Mouse (Mus musculus): ENCODE results near the gene Vps13c. TPM values are rescaled to one million over a fixed set of nuclear protein-coding genes. Genes with fewer than 3 reads are reported as not detected.

Vps13c gene
- total RNA-seq, 2 experiments from 2014 or later: 64.9 to 71.7 TPM

DNA sequence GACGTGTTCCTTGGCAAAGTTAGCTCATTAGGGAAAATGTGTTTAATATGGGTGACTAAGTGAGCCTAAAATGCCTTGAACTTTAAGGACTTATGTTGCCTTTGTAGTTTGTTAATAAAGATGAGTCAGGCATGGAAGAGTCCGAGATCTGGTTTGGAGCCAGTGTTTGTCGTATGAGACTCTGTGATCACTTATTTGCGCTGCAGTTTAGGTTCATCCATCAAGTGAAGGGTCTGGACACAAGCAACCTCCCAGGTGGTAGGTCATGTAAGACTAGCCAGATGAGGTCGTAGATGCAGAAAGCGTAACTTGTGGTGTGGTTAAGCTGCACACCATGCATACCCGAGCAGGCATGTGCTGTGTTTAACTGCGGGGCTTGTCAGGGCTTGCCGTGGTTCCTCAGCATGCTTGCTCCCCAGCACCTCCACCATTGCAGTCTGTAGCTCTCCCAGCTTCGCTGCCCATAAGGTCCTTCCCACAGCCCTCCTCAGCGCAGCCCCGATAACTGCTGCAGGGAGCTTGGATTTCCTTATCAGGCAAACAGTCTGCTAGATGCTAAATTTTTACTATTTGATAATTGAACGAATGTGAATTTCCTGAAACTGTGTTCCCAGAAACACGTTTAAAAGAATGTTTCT, 37.0 kb downstream of the Vps13c start:
- DNase-seq (ENCODE audit: low spot score in 2 of 2): no peak

DNA sequence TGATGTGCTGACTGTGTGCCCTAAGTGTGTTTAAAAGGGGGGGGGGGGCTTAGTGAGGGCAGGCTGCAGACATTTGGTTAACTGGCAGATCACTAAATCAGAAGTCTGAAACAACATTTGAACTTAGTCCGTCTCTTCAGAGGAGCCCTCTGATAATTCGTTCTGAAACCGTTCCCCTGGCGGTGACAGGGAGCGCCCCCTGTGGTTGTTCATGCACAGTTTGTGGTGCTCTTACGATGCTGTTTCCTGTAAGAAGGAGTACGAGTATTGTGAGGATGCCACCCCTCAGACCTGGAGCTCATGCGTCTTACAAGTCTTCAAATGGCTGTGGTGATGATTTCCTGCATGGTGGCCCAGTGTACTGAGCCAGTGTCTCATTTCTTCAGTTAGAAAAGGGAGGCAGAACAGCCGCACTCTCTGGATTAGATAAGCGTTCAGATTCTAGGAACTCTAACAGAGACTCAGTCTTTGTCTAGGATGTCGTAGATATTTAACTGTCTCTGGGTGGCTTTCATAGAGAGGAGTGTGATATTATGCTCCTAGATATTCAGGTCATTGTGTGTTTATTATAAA, 38.1 kb downstream of the Vps13c start:
- DNase-seq (ENCODE audit: low spot score in 2 of 2): no peak

DNA sequence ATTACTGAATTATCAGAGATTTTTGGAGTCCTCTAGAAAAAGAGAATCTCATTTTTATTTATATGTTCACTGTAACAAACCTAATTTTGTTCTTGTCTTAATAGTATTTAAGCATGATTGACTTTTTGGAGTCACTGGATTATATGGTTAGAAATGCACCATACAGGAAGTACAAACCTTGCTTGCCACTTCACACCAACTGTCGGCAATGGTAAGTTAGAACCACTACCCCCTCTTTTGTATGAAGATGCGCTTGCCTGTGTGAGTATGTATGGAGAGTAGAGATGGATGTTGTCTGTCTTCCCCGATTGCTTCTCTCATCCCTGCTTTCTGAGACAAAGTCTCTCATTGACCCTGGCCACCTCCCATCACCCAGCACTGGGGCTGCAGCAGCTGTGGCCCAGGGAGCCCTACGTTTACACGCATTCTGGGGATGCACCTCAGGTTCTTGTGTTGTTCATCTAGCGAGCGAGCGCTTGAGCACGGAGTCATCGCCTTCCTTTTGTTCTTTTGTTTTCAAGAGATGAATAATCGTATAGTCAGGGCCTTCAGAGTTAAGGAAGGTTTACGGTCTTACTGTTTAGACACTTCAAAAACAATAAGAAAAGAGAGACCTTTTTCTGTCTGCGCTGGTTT, 43.3 kb downstream of the Vps13c start:
- no peak for DNase-seq (ENCODE audit: low spot score in 2 of 2)

DNA sequence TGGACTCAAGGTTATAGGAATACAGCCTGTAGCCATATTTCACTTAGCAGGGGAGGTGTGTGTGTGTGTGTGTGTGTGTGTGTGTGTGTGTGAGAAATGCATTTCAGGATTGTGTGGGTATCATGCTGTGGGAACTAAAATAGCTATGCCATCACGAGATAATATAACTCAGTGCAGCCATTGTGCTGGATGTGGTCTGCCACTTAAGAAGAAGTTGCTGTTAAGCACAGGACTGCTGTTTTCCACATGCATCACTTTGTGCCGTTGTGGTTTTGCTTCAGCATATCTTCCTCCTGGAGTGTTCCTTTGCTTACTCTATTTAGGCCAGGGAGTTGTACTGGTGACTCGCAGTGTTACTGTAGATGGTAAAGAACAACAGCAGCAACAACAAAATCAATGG, 43.9 kb downstream of the Vps13c start:
- no peak for DNase-seq (ENCODE audit: low spot score in 2 of 2)

DNA sequence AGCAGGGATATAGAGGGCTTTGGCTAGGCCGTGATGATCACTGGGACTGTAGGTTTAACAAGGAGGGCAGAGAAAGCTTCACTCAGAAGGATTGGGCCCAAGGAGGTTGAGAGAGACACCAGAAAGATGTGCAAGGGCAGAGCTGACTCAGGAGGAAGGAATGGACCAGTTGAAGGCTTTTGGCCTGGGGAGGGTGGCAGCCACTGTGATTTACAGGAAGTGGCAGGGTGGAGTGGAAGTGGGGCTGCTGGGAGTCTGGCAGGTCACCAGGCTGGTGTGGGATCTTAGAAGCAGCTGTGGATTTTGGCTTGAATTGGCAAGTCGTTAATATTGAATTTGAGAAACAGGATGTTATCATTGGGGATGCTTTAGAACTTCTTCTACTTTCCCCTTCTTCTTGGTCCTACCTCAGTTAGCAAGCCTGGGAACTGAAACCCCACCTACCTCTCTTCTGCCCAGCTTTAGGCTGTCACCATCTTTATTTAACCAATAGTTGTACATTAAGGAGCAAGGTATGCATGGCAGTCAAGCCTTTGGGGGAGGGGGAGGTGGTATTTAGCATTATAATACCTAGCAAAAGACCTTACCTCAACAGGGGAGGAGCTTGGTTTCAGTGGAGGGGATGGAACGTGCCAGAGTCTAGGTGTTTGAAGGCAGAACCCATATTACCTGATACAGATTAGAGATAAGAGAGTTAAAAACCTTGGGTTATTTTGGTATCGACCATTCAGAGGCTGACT, 47.0 kb downstream of the Vps13c start:
- DNase-seq (ENCODE audit: low spot score in 2 of 2): no peak

DNA sequence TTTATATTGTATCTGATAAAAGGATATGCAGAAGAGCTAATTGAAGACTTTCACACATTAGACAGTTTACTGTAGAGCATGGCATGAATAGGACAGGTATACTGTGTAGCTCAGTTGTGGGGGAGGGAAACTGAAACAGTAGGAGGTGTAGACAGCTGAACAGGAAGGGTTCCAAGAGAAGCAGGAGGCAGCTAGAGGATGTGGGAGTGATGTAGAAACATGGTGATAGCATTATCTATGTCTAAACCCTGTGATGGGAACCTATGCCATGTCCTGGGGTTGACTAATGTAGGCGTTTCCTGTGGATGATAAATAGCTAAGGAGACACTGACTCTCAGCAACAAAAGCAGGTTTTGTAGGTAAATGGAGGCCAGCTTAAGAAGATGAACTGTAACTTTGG, 53.3 kb downstream of the Vps13c start:
- no peak for DNase-seq (ENCODE audit: low spot score in 2 of 2)

DNA sequence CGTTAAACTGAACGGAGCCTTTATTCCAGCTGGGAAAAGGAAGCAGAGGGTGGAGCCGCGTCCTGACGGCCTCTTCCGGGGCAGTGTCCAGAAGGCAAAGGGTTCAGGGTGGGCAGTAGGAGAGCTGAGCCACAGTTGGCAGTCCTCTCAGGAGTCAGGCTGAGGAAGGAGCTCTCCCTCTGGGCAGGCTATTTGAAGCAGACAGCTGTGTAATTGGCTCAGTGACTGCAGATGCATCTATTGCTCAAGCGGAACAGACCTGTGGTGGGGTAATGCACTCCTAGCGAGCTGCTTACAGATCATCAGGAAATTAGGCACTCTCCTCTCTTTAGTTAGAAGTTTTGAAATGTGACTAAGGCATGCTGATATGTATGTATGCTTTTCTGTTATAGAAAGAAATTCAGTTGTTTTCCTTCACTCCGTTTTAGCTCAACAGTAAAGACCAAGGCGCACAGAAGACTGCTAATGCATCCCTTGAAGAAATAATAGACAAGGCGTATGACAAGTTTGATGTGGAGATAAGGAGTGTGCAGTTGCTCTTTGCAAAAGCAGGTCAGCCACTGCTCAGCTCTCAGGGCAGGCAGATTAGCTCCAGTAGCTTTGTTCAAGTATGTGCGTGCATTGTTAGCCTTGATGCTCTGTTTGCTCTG, 56.6 kb downstream of the Vps13c start:
- no peak for DNase-seq (ENCODE audit: low spot score in 2 of 2)

DNA sequence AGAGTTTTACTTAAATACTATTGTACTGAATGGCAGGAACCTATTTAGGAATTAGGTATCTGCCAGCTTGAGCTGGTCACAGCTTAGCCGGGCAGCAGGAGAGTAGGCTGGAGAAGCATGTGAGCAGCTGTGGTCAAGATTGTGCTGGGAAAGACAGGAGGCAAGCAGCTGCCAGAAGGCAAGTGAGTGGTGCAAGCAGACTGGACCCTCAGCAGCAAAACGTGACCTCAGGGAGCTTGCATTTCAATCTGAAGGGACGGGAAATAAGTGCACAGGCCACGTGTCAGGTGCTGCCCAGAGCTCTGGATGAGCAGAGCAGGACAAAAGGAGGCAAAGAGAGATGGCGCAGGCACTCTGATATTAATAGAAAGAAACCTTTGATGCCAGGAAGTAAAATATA, 60.2 kb downstream of the Vps13c start:
- no peak for DNase-seq (ENCODE audit: low spot score in 2 of 2)

DNA sequence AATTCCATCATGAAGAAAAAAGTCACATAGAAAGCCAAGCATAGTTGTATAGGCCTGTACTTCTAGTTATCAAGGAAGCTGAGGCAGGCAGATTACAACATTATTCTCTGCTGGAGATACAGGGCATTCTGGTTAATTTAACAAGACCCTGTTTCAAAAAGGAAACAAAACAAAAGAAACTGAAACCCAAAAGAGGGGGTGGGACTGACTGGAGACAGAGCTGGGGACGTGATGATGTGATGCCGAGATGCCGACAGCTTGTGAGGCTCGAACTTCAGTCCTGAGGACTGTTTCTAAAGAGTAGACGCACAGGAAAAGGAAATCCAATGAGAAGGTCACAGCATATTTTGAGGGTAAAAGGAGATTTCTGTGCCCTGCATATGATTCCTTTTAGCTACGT, 64.2 kb downstream of the Vps13c start:
- no peak for DNase-seq (ENCODE audit: low spot score in 2 of 2)

DNA sequence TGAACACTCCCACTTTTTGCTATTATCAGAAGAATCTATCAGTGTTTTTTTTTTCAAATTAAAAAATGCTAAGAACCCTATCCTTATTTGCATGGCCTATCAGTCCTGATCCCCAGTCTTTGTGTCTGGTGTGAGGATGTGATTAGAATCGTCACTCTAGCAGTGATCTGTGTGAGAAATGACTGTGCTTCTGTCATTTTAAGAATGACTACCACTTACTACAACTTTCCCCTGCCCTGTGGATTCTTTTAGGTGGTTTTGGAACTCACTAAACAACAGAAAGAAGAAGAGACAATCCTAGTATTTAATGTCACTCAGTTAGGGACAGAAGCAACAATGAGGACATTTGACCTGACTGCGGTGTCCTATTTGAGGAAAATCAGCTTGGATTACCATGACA, 65.3 kb downstream of the Vps13c start:
- DNase-seq (ENCODE audit: low spot score in 2 of 2): no peak

DNA sequence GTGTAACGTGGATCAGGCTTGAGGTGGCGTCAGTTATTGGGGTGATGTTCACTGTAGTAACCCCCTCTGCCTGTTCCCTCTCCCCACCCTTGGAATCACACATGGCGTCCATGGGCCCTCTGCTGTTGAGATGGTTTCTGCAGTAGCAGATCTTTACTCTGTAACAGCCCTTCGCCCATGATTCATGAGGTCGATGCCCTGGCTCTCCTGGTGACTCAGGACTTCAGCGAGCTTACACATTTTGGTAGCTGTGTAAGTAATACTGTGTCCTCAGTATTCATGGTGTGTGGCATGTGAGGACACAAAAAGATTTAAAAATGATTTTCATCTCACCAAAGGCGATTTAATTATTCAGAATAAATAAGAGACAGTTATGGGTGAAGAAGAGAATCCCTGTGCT, 74.5 kb downstream of the Vps13c start:
- no peak for DNase-seq (ENCODE audit: low spot score in 2 of 2)

DNA sequence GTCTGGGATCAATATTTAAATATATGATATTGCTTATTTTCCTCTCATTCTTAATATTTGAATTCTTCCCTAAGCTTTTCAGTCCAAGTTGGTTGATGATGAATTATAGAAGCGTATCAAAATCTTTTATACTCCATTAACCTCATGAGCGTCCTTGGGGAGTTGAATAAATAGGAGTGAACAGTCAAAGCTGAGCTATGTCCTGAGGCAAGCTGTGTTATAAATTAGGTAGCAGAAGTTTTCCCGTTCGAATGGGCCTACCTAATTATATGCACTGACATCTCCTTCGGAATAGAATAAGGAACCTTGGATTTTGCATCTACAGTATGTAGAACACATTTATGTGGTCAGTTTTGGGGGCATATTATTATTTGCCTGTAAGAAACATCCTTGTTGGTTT, 82.2 kb downstream of the Vps13c start:
- no peak for DNase-seq (ENCODE audit: low spot score in 2 of 2)

DNA sequence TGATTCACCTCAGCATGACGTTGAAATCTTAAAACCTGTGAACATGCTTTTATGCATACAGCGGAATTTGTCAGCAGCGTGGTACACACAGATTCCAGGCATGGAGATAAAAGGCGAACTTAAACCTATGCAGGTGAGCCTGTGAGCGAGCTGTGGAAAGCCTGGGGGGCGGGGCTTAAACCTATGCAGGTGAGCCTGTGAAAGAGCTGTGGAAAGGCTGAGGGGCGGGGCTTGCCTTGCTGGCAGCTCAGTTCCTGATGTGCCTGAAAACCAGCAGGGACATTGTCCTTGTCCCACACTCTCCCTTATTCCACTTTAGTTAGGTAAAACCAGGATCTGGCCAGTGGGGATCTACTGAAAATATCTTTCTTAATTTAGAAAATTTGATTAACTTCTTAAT, 90.4 kb downstream of the Vps13c start:
- DNase-seq (ENCODE audit: low spot score in 2 of 2): no peak

DNA sequence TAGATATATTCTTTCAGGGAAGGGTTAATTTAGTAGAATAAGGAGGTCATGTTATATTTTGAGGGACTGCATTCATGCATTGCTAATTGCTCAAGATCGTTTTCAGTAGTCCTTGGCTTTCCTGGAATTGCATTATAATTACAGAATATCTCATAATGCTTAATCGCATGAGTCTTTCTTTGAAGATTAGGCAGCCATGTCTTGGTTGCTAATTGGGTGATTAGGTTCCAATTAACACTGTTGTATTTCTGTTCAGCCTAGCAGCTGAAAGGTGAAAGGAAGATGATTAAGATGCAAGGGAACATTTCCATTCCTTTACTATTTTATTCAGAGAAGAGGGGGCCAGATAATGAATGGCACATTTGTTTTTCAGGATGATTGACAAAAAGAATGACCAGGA, 97.1 kb downstream of the Vps13c start:
- DNase-seq (ENCODE audit: low spot score in 2 of 2): no peak

DNA sequence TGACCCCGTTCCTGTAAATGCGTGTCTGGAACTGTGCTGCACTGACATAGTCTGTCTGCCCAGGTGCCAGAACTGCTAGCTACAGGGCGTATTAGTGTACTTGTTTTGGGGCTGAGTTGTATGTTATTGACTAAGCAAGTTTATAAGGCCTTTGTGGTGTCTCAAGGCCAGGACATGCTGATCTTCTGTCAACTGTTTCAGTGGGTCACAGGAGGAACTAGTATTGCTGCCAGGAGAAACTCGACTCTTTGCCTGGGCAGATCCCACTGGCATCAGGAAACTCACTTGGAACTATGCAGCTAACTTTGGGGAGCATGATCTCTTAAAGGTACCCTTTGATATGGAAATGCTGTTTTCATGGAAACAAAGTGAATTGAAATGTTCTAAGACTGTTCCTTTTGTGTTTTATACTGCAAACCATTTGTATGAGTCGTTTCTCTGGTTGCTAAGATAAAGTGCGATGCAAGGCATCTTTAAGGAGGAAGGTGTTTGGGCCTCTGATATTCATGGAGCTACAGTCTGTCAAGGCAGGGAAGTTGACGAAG, 115.3 kb downstream of the Vps13c start:
- DNase-seq (ENCODE audit: low spot score in 2 of 2): no peak

DNA sequence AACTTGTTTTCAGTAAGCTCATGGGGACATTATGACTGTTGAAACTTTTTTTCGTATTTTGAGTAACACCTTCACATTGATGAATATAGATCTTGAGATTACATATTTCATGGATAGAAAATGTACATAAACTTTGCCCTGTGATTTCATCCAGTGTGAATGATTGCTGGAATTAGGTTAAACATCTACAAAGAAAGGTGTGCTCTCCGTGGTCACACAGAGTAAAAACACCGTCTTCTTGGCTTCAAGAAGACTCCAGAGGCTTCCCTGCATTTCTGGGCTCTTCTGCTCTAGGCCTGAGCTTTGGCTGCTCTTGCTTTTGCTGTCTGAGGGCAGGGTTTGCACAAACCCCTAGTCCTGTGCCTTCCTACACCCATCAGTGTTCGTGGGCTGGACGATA, 121.8 kb downstream of the Vps13c start:
- no peak for DNase-seq (ENCODE audit: low spot score in 2 of 2)

DNA sequence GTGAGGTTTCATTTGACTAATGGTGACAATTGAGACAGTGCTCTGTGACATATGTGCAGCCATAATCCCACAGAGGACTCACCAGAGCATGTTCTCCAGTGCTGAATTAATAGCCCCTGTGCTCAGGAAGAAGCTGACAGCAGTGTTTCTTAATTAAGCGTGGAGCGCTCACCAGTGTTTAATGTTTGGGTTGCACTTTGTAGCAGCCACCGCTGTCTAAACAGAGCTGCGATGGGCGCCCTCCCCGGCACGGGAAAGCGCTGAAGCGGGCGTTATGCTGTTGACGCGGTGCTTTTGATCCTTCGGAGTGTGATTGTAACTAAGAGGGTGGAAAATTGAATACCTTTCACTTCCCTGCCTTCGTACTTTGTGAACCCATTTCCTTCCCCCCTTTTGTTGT, 125.7 kb downstream of the Vps13c start:
- no peak for DNase-seq (ENCODE audit: low spot score in 2 of 2)

DNA sequence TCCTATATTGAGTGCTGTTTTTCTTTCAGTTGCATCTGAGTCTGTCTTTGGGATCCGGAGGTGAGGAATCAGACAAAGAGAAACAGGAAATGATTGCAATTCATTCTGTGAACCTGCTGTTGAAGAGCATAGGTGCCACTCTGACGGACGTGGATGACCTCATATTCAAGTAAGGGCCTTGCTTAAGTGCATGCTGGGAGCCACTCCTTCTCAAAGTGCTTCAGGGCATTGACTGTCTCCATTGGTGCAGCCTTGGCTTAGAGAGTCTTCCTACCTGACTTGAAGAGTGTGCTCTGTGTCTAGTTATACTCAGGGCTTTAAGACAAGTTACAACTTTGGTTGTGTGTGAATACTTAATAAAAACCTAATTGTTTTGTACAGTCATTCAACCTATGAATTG, 126.8 kb downstream of the Vps13c start:
- DNase-seq (ENCODE audit: low spot score in 2 of 2): no peak

DNA sequence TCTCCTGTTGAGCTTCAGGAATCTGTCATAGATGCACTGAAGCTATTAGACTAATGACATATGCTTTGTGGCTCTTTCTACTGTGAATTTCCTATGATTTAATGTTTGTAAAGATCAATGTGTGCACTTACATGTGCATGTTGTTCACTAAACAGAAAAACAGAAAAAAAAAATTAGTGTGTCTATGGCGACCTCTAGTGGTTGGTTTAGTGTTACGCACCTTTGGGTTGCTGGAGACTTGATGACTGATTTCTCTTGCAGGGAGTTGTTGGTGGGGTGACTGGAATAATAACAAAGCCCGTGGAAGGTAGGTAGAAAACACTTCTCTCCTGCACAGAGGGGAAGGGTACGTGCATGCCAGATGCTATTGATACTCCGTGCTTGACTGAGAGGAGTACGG, 133.3 kb downstream of the Vps13c start:
- peak in 1 of 2 experiments; percentile 53 for DNase-seq (ENCODE audit: low spot score in 2 of 2)

DNA sequence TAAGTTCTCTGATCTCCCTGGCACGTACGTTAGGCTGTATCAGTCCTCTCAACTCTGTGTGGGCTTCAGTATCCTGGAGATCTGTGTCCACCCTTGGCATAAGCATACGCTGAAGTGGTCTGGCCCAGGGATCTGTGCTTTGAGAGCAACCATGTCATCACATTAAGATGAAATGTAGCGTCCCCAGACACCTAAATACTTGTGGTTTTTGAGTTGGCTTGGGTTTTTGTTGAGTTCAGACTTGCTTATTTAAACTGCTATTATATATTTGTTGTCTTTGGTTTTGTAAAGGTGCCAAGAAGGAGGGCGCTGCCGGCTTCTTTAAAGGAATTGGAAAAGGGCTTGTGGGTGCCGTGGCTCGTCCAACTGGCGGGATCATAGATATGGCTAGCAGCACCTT, 135.3 kb downstream of the Vps13c start:
- no peak for DNase-seq (ENCODE audit: low spot score in 2 of 2)

DNA sequence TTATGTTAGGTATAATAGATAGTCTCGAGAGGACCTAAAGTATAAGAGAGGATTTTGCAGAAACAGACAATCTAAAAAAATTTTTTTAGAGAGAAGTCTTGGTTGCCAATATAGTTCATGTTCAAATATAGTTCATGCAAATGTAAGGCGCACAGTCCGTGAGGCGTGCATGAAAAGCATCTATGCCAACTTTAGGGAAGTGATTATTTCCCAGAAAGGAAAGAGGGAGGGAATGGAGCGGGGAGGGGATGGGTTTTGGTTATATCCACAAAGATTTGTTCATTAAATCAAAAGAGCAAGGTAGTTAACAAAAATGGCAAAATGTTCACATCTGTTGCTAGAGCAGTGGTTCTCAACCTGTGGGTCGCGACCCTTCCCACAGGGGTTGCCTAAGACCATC, 166.4 kb downstream of the Vps13c start:
- DNase-seq (ENCODE audit: low spot score in 2 of 2): no peak

DNA sequence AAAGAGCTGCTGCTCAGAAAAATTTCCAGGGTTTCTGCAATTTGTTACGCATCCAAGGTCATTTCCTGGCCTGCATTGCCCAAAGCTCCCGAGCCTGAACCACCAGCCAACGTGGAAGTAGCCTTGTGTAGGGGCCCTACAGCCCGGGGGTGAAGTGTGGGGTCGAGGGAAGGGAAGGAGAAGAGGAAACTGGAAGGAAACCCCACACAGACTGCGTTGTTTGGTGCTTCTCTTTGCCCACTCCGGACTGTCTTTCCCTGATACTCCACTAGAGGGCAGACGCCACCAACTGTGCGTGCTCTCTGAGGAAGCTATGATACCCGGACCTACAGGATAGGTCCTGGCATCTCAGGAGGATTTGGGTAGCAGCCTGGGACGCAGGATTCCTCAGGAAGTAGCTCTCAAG, 174.8 kb downstream of the Vps13c start:
- peak; percentile 82 to 86 for DNase-seq (ENCODE audit: low spot score in 2 of 2)

Measured in layer of hippocampus, postnatal 14 days (tissue).